Mouse (Mus musculus) heart, embryonic 10.5 days (tissue): ENCODE data around the gene Rab3il1. TPM values are rescaled to one million over a fixed set of nuclear protein-coding genes. Genes with fewer than 3 reads are reported as not detected.

ENCODE experiments used
- DNase-seq: peaks from one replicate; pipeline ENCODE4 v3.0.0-alpha.2; 2017; ENCODE audit warnings: low spot score
- H3K27ac ChIP-seq: fragments of 300-500 bp; sonication (generic); 2 replicates; pipeline ENCODE4 v1.5.1; 2016; ENCODE audit warnings: mild to moderate bottlenecking
- H3K27me3 ChIP-seq: fragments of 300-500 bp; sonication (generic); 2 replicates; pipeline ENCODE4 v1.6.1; 2016; ENCODE audit warnings: mild to moderate bottlenecking; ENCODE audit not compliant: poor library complexity, insufficient read depth, severe bottlenecking
- H3K36me3 ChIP-seq: fragments of 300-500 bp; sonication (generic); 2 replicates; pipeline ENCODE4 v1.6.1; 2016; ENCODE audit warnings: mild to moderate bottlenecking, moderate library complexity
- H3K4me1 ChIP-seq: fragments of 300-500 bp; sonication (generic); 2 replicates; pipeline ENCODE4 v1.6.1; 2016; ENCODE audit warnings: mild to moderate bottlenecking
- H3K4me3 ChIP-seq: fragments of 300-500 bp; sonication (generic); 2 replicates; pipeline ENCODE4 v1.5.1; 2016; ENCODE audit warnings: mild to moderate bottlenecking, moderate library complexity
- H3K9me3 ChIP-seq: fragments of 300-500 bp; sonication (generic); 2 replicates; pipeline ENCODE4 v1.6.1; 2016; ENCODE audit warnings: mild to moderate bottlenecking, moderate library complexity
- WGBS: fragments of 180-500 bp; shearing (Covaris S2); methylation state at CpG from one replicate; pipeline ENCODE4 v1.1.7; 2016; 5-methylcytosine and 5-hydroxymethylcytosine counted together
- polyA plus RNA-seq: library from polyadenylated mRNA; unstranded; fragments of >200 nt; fragmentation: Nextera tagmentation; extraction: Ambion mirVana; gene quantifications from 2 replicates; pipeline ENCODE4 v1.2.1, GENCODE M21; 2016

The Rab3il1 gene
- polyA plus RNA-seq, 1 experiment from 2014 or later, result 57.6 TPM

DNA sequence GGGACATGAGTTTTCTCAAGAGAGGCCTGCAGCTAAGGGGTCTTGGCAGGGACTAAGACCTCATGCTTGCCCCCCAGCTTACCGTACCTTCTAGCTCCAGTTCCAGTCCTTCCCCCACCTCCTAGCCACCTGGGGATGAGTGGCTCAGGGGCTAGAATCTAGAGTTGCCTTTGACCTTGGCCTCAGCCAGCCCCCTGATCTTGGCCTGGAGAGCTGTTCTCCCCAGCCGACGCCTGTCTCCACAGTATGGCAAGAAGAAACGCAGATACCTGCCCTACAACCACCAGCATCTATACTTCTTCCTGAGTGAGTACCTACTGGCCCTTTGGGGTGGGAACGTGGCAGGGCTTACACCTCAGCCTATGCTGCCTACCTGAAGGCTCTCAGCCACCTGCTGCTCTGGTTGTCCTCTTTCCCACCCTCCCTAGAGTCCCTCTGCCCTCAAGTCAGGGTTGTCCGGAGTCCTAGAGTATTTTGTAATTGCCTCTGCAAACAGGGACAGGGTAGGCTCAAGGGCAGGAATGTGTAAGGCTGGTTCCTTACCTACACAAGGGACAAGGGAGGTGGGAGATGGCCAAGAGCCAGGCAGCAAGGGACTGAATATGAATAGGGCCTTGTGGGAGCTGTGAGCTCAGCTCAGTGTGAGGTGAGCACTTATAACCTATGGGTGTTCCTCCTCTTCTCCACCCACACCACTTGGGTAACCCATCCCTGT lies 53.0 kb downstream of the Rab3il1 start:
- Histone ChIP-seq H3K27me3 (no peaks in the 10 kb centered on the region), H3K9me3 (no peaks in the 10 kb centered on the region), H3K4me1 (peaks cover 16% of the 10 kb centered on the region), H3K36me3 (peaks cover 63% of the 10 kb centered on the region), H3K4me3 (no peak overlapping the region), H3K27ac (no peak overlapping the region)
- DNase-seq, result no peak
- 81% methylated on average over 6 of the region's 6 CpGs for WGBS

DNA sequence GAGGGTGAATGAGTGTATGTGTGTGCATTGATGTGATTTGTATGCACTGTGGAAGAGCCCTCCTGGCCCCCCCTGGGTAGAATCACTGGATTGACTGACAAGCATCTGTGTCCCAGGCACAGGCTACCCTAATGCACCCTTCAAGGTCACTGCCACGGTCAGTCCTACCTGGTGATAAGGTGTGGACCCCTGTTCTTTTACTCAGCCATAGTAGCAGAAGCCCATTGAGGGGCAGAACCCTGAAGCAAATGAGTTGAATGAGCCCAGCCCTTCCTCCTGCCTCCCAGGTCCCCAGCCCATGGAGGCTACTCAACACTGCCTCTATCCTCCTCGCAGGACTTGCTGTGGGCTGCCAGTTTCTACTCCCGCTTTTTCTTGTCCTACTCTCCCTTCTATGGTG lies 53.8 kb downstream of the Rab3il1 start:
- no peak overlapping the region for H3K4me3 ChIP-seq
- H3K9me3 ChIP-seq, result no peaks in the 10 kb centered on the region
- H3K36me3 ChIP-seq, result peaks cover 63% of the 10 kb centered on the region
- WGBS, result 86% methylated on average over 3 of the region's 3 CpGs
- DNase-seq, result no peak
- H3K4me1 ChIP-seq, result peaks cover 16% of the 10 kb centered on the region
- H3K27me3 ChIP-seq, result no peaks in the 10 kb centered on the region
- no peak overlapping the region for H3K27ac ChIP-seq

- WGBS, result 86% methylated on average over 22 of the region's 22 CpGs
- DNase-seq, result no peak
- H3K4me1 ChIP-seq, result peaks cover 19% of the 10 kb centered on the region
- H3K27ac ChIP-seq, result no peak overlapping the region
- H3K4me3 ChIP-seq, result no peak overlapping the region
- H3K36me3 ChIP-seq, result peaks cover 67% of the 10 kb centered on the region
- H3K27me3 ChIP-seq, result no peaks in the 10 kb centered on the region
- no peaks in the 10 kb centered on the region for H3K9me3 ChIP-seq
Measured at GRCm38 (mm10) chr19:10055783-10056660, 54.6 kb downstream of the Rab3il1 start.

- H3K4me1 ChIP-seq, result peaks cover 22% of the 10 kb centered on the region
- no peak overlapping the region for H3K4me3 ChIP-seq
- WGBS, result 88% methylated on average over 3 of the region's 3 CpGs
- H3K36me3 ChIP-seq, result peaks cover 73% of the 10 kb centered on the region
- H3K9me3 ChIP-seq, result no peaks in the 10 kb centered on the region
- no peaks in the 10 kb centered on the region for H3K27me3 ChIP-seq
- H3K27ac ChIP-seq, result no peak overlapping the region
- DNase-seq, result no peak
Measured at GRCm38 (mm10) chr19:10056686-10057085, 55.2 kb downstream of the Rab3il1 start.

DNA sequence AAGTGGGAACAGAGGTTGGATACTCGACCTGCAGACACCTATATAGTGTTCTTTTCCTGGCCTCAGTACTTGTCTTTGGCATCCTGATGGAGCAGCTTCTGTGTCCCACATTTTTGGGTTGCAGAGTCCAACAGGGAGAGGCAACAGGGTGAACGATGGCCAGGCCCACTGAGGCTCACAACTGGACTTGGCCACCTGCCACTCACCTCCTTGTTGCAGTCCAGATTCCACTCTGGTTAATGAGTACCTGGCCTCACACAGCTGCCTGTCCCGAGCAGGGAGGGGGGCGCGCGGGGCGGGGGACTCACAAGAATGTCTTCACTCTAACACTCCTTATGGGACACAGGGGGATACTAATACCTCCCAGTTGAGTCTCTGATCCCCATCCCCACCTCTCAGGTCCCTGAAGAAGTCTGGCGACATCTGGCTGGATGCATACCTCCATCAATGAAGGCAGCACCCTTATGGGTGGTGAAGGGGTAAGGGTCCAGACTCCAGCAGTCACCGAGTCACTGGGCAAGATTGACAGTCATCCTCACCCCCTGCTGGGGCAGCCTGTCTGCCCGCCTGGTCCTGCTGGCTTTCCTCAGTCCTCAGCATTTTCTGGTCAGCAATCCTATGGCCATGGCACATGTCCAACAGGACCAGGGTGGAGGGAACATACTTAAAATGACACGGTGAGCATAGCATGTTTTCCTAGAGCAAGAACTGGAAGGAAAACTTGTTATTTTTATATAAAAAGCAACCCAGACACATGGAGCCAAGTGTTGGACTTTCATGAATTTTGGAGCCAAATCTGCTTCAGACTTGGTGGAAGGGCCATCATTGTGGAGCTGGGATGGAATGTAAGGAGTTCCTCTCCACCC lies 56.2 kb downstream of the Rab3il1 start:
- H3K27ac ChIP-seq, result no peak overlapping the region
- H3K4me1 ChIP-seq, result peaks cover 21% of the 10 kb centered on the region
- no peak for DNase-seq
- H3K27me3 ChIP-seq, result no peaks in the 10 kb centered on the region
- no peak overlapping the region for H3K4me3 ChIP-seq
- WGBS, result 71% methylated on average over 11 of the region's 11 CpGs
- H3K9me3 ChIP-seq, result no peaks in the 10 kb centered on the region
- H3K36me3 ChIP-seq, result peaks cover 81% of the 10 kb centered on the region

- DNase-seq, result no peak
- Histone ChIP-seq H3K4me3 (no peak overlapping the region), H3K9me3 (no peaks in the 10 kb centered on the region), H3K36me3 (peaks cover 81% of the 10 kb centered on the region), H3K4me1 (peaks cover 19% of the 10 kb centered on the region), H3K27ac (no peak overlapping the region), H3K27me3 (no peaks in the 10 kb centered on the region)
- 79% methylated on average over 1 of the region's 1 CpGs for WGBS
Measured at GRCm38 (mm10) chr19:10058352-10058825, 56.9 kb downstream of the Rab3il1 start.

- Histone ChIP-seq H3K27ac (no peak overlapping the region), H3K27me3 (no peaks in the 10 kb centered on the region), H3K36me3 (peaks cover 81% of the 10 kb centered on the region), H3K9me3 (no peaks in the 10 kb centered on the region), H3K4me3 (no peak overlapping the region), H3K4me1 (peaks cover 19% of the 10 kb centered on the region)
- 62% methylated on average over 9 of the region's 9 CpGs for WGBS
- no peak for DNase-seq
Measured at GRCm38 (mm10) chr19:10058876-10059427, 57.5 kb downstream of the Rab3il1 start.

GRCm38 (mm10) chr19:10059911-10060567 lies 58.6 kb downstream of the Rab3il1 start:
- Histone ChIP-seq H3K36me3 (peaks cover 81% of the 10 kb centered on the region), H3K4me1 (peaks cover 19% of the 10 kb centered on the region), H3K27ac (peak overlapping the region; percentile 37; the same call in 1 of the 2 replicates), H3K27me3 (no peaks in the 10 kb centered on the region), H3K4me3 (no peak overlapping the region), H3K9me3 (no peaks in the 10 kb centered on the region)
- peak; percentile 83 for DNase-seq
- WGBS, result 35% methylated on average over 10 of the region's 10 CpGs

GRCm38 (mm10) chr19:10060783-10061590 lies 59.5 kb downstream of the Rab3il1 start:
- Histone ChIP-seq H3K9me3 (no peaks in the 10 kb centered on the region), H3K36me3 (peaks cover 81% of the 10 kb centered on the region), H3K27ac (peak overlapping the region; percentile 53; the same call in 1 of the 2 replicates), H3K4me1 (peaks cover 19% of the 10 kb centered on the region), H3K27me3 (no peaks in the 10 kb centered on the region), H3K4me3 (no peak overlapping the region)
- WGBS, result 50% methylated on average over 8 of the region's 8 CpGs
- DNase-seq, result peak; percentile 84

DNA sequence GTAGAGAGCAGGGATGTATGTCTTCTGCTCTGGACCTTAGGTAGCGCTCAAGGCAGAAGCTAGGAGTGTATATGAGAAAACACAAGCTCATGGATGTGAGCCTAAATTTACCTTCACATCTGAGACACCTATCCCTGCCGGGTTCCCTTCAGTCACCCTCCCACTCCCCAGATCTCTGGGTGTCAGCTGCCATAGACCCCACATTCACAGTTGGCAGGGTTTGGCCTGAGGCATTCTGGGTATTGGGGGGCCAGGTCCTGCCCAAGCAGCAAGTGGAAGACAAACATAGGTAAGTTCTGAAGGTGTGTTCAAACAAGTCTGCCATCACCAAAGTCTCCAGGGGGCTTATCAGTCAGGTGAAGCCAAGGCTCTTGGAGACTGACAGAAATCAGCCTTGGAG lies 60.2 kb downstream of the Rab3il1 start:
- Histone ChIP-seq H3K27me3 (no peaks in the 10 kb centered on the region), H3K4me3 (no peak overlapping the region), H3K36me3 (peaks cover 81% of the 10 kb centered on the region), H3K4me1 (peaks cover 16% of the 10 kb centered on the region), H3K27ac (no peak overlapping the region), H3K9me3 (no peaks in the 10 kb centered on the region)
- 92% methylated on average over 2 of the region's 2 CpGs for WGBS
- no peak for DNase-seq

DNA sequence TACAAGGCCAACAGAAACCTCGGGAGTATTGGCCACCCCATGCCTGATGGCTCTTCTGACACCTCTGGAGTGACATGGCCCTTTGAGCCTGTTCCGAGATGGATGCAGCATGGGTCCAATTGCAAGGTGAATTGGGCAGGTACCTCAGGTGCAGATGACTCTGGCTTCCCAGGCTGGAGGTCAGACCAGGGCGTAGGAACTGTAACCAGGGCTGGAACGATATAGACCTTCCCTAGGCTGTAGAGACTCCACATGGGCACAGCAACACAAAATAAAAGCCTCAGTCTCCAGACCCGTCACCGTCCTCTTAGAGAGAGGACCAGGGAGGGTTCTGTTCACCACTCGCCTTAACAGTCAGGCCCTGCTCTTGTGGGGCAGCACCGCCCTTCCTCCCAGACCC lies 60.8 kb downstream of the Rab3il1 start:
- Histone ChIP-seq H3K9me3 (no peaks in the 10 kb centered on the region), H3K27ac (no peak overlapping the region), H3K4me3 (no peak overlapping the region), H3K27me3 (no peaks in the 10 kb centered on the region), H3K4me1 (peaks cover 16% of the 10 kb centered on the region), H3K36me3 (peaks cover 81% of the 10 kb centered on the region)
- 86% methylated on average over 8 of the region's 8 CpGs for WGBS
- DNase-seq, result no peak
